Mouse (Mus musculus): ENCODE data around the gene Ints6. TPM values are rescaled to one million over a fixed set of nuclear protein-coding genes. Genes with fewer than 3 reads are reported as not detected.

Gene Ints6
- total RNA-seq (2014; fragmentation: Nextera tagmentation) = 37.0 and 58.2 TPM in 2 replicates
- 93.6 and 138 TPM in 2 replicates for total RNA-seq (2017)

DNA sequence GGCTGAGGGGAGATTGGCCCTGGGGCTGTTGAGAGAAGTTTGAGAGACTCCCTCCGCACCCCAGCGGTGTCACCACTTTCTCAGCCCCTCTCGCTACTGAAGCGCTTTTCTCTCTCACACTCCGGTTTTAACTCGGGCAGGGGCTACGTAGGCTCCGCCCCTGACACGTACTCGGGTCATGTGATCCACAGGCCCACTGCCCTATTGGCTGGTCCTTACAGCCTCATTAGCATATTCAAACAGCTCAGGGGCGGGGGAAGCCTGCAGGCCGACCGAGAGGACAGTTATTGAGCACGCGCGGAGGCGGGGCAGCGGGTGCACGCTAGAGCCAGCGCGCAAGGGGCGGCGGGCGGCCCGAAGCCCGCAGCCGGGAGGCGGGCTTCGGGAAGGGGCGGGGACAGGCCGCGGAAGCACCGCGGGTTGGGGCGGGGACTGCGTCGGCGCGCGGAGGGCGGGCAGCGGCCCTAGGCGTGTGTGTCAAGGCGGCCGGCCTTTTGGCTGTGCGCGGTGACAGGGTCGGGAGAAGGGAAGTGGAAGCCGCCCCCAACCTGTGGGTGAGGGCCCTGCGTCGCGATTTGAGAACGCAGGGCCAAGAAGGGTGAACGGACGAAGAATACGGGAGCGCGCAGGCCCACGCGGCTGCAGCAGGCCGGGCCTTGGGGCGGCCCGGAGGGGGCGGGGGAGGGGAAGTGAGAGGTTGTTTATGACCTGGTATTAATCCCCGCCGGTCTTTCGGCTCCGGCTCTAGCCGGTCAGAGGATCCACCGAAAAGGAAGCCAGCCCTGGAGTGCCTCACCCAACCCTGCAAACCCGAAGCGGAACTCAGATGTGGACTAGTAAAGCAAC is at the start of gene Ints6:
Gene Ints6, minus strand, starts transcription at position 134 of the 846 bp plus-strand sequence.
- ATAC-seq (replicated peaks; ENCODE audit: low FRiP score, low TSS enrichment, poor library complexity, severe bottlenecking) = peak; percentile 91

DNA sequence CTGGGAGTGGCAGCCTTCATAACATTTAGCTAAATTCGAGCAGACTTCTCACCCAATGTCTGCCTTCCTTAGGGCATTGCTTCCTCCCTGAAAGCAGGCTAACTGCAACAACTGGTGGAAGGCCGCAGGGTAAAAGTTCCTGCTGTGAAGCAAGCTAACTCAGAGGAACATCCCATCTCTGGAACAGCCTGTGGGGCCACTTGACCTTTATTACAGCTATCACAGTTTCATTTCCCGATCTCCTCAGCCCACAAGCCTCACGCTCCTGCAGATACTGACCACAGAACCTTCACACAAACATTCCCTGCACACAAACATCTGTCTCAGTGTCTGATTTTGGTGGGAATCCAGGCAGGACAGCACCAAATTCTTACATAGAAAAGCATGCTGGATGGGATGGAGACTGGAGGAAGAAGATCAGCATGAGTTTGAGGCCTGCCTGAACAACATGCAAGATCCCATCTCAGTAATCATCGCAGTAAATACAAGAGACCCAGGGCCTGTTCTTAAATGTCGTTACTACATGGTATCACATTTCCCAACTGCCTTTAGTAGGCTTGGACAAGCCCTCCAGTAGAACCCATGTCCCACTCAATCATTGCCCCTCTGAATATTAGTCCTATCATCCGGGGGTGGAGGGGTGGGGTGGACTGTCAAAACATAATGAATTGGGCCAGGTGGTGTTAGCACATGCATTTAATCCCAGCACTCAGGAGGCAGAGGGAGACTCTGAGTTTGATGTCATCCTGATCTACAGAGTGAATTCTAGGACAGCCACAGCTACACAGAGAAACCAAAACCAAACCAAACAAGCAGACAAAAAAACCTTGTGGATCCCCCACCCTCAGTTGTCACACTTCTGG is 47.9 kb upstream of the Ints6 start:
- ATAC-seq (replicated peaks; ENCODE audit: low FRiP score, low TSS enrichment, poor library complexity, severe bottlenecking) = no peak

DNA sequence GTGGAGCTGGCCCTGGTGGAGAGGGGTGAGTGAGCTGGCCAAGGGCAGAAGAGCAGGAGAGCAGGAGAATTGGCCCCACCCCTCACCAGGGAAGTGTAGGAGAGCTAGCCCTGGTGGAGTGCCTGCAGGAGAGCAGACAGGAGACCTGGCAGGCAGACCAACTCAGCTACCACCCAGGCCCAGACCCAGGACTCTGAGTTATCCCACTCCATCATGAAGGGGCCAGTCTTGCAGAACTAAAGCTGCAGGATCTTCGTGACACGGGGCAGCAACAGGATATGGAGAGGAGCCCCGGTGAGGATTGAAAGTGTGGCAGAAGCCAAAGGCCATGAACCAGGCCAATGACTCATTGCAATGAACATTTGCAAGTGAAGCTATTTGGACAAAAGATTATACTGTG is 46.0 kb upstream of the Ints6 start:
- no peak for ATAC-seq (replicated peaks; ENCODE audit: low FRiP score, low TSS enrichment, poor library complexity, severe bottlenecking)

DNA sequence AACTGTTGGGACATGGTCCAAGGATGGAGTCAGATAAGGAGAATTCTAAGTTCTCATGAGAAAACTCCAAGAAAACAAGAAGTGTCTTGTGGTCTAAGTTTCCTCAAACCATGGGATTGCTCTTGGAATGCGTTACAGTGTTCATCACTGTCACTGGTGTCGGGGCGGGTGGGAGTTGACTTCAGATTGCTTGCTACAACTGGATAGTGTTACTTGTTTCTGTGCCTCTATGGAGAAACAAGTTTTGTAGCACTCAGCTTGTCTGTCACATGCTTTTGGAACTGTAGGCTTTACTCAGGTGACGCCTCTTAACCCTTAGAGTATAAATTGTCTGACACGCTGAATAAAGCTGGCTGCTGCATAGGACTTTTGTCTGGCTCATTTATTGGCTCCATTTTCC is 42.2 kb upstream of the Ints6 start:
- ATAC-seq (replicated peaks; ENCODE audit: low FRiP score, low TSS enrichment, poor library complexity, severe bottlenecking) = no peak

DNA sequence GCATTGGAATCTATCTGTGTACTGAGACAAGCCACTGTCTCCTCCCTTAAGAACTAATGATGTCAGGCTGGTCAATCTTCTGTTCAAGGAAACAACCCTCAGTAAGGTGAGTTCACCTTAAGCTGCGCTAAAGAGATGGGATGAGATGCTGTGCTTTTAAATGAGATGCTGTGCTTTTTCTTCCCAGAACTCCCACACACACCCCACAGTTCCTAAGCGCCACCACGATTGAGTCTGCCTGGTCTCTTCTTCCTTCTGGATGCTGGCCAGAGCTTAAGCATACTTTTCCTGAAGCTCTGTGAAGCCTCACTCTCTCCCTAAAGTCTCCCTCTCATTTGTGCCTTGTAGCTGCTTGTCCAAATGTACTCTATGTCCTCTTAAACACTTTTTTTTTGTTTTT is 39.8 kb upstream of the Ints6 start:
- ATAC-seq (replicated peaks; ENCODE audit: low FRiP score, low TSS enrichment, poor library complexity, severe bottlenecking) = no peak

DNA sequence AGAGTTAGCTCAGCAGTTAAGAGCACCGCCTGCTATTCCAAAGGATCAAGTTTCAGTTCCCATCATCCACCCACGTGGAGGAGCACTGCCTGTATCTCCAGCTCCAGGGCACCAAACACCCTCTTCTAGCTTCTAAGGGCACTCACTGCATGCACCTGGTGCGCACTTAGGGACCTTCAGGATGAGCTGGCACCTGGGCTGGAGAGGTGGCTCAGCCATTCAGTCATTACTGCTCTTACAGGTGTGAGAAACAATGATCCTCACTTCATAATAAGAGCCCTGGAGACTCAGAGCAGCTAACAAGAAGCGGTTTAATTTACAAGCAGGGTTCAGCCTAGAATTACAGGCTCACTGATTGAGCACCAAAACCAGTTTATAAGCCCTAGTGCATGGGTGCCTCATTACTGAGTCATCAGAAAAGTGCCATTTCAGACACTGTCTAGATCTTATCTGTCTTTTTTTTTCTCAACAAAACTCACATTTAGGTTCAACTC is 37.7 kb upstream of the Ints6 start:
- no peak for ATAC-seq (replicated peaks; ENCODE audit: low FRiP score, low TSS enrichment, poor library complexity, severe bottlenecking)

DNA sequence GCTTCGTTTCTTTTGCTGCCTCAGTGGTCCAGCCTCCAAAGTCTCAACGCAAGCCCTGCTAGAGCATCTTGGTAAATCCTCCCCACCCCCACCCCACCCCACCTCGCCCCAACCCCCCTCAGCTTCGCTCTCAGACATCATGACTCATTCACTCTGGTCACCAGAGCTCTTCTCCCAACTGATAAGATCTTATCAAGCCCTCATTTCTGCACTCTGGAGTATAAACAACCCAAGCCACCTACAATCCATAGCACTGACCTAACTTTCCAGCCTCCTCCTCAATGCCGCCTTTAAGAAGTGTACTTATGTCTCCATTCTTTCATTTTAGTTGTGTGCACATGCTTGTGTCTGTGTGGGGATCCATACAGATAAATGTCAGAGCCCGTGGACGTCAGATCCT is 34.8 kb upstream of the Ints6 start:
- no peak for ATAC-seq (replicated peaks; ENCODE audit: low FRiP score, low TSS enrichment, poor library complexity, severe bottlenecking)

DNA sequence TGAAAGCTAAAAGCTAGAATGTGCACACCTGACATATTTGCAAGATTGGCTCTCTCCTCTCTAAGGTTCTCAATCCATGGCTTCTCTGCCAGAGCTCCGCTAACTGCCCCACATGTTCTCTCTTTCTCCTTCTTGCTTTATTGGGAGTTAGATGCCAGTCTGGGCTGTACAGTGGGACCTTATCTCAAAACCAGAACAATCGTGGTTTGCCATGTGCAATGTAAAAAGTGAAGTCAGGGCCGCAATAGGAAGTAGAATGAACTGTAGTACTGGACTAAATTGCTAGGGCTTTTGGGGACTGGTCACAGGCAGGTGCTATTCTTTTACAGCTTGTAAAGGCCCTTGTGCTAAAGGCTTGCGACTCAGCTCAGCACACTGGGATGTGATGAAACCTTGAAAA is 28.3 kb upstream of the Ints6 start:
- peak; percentile 55 for ATAC-seq (replicated peaks; ENCODE audit: low FRiP score, low TSS enrichment, poor library complexity, severe bottlenecking)

DNA sequence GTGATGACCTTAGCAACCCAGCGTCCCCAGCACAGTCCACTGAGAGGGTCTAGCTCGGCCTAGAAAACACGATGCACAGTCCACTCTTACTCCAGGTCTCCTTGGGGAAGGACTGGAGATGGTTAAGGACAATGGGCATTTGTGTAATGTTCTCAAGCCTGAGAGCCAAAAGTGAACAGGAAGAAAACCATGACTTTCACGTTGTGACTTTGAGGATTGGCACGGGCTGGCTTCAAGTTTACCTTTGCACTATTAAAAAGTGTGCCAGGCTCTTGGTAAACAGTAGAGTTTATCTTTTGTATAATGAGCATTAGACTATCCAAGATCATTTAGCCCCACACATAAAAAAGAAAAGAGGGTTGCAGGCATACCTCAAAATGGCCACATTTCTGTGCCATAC is 22.0 kb upstream of the Ints6 start:
- ATAC-seq (replicated peaks; ENCODE audit: low FRiP score, low TSS enrichment, poor library complexity, severe bottlenecking) = no peak

DNA sequence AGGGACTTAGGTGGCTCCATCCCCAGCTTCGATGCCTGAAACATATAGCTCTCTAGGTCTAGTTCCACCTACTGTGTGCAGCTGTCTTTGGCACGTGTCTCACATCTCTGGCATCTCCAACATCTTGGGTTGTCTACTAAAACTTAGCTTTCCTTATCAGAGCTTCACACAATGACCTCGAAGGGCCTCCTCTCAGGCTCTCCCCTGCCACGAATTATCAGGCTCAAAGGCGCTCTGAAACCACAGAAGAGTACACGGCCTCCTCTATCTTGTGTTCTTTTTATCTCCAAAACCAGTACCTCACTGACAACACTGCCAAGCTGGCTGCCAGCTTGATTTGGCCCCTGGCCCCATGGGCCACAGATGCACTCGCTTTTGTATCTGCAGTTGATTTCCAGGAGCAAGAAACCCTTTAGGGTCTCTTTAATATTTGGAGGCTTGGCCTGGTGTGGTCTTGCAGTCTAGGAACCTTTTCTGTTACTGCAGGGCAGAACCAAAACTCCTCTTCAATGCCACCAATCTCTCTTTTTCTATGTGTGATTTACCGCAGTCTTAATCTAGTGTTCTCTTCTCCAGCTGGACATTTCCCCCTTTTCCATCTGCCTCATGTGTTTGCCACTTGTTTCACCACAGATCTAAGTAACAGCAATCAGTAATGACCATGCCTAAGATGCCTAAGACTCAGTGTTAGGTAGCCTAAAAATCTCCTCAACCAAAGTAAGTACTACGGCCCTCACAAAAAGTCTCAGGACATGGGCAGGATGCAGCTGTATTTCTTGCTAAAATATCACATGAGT is 19.7 kb upstream of the Ints6 start:
- ATAC-seq (replicated peaks; ENCODE audit: low FRiP score, low TSS enrichment, poor library complexity, severe bottlenecking) = peak; percentile 99

DNA sequence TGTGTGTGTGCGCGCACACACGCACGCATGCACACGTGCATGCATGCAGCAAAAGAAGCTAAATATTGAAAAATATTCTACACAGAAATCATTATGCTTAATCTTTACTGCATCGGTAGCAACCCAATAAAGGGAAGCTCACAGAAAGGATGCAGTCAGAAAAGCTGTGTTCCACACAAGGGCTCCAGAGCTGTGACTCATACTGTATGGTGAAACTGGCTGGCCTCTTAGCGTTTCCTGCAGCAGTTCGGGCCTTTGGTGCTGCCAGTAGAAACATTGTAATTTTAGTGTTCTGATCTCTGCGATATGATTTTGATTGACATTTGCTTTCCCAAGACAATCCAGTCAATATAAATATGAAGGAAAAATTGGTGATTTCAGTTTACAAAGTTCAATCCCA is 17.1 kb upstream of the Ints6 start:
- ATAC-seq (replicated peaks; ENCODE audit: low FRiP score, low TSS enrichment, poor library complexity, severe bottlenecking) = no peak

DNA sequence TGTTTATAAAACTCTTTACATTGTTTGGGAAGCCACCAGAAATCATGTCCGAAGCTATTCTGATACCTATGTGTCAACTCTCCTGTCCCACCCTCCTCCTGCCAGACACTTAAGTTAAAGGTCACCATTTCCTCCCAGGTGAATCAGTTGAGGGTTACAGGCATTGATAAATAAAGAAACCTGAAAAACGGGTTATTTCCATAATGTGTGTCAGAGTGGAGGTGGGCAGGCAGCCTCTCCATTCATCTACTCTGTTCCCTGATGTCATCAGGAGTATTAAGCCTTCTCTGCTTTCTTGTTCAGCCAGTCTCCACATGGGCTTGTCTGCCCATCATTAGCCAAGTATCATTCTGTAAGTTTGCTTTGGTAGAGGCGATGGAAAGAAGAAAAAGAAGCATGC is 14.1 kb upstream of the Ints6 start:
- ATAC-seq (replicated peaks; ENCODE audit: low FRiP score, low TSS enrichment, poor library complexity, severe bottlenecking) = no peak

DNA sequence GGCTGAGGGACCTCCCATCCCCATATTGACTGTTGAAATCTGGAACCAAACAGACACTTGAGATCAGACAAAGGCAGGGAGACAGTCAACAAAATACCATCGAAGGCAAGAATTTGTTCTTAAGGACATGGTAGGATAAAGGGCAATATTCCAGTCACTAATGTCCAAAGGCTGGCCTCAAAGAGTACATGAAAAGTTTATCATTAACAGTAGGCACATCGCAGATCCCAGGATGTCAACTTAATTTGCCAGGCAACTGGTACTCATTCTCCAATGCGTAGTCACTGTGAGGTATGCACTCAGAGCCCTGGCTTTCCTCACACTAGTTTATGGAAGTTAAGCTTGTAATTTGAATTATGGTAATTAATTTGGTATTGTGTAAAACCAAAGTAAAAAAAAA is 13.3 kb upstream of the Ints6 start:
- ATAC-seq (replicated peaks; ENCODE audit: low FRiP score, low TSS enrichment, poor library complexity, severe bottlenecking) = no peak

DNA sequence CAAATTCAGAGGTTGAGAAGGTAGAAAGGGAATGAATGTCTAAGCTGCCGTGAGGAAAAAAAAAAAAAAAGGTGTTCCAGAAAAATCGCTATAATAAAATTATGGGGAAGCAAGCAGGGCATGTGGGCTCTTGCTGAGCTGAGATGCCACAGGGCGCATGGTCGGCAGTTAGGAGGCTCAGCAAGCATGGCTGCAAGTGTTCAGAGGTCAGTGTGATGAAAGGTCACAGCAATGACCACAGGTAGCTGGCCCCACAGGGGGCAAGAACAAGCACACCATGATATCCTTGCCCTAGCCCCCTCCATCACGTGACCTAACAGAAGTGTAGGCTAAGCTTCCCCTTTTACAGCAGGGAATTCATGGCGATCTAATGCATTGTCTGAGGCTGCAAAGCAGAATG is 12.8 kb upstream of the Ints6 start:
- ATAC-seq (replicated peaks; ENCODE audit: low FRiP score, low TSS enrichment, poor library complexity, severe bottlenecking) = no peak

DNA sequence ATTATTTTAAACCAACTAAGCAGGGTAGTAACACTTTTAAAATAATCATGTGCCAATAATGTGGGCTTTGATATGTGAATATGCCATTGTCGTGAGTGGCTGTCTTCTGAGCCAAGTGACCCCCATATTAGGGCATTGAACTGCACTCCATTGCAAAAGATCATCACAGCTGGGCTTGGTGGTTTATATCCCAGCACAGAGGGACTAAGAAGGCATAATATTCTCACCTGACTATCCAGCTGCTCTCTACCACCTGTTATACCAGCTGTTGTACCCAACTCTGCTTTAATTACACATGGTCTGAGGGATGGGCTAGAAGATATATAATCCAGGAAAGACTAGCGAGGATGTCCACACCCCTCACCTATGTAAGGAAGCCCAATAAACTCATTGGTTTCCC is 4.4 kb upstream of the Ints6 start:
- no peak for ATAC-seq (replicated peaks; ENCODE audit: low FRiP score, low TSS enrichment, poor library complexity, severe bottlenecking)

DNA sequence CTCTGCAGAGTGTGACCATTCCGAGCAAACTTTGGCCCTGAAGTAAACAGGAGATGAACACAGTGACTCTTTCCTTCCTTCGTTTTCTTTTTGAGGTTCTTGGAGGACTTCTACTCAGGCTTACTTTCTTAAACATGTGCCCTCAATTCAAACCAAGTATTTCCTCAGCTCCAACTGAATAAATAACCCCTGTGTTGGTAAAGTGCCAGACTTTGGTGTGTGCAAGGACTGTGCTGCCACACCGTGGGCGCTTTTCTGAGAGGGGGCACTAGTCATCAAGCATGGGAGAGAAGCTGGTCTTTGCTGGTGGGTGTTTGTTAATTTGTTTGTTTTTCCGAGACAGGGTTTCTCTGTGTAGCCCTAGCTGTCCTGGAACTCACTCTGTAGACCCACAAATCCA is 3.4 kb upstream of the Ints6 start:
- no peak for ATAC-seq (replicated peaks; ENCODE audit: low FRiP score, low TSS enrichment, poor library complexity, severe bottlenecking)

DNA sequence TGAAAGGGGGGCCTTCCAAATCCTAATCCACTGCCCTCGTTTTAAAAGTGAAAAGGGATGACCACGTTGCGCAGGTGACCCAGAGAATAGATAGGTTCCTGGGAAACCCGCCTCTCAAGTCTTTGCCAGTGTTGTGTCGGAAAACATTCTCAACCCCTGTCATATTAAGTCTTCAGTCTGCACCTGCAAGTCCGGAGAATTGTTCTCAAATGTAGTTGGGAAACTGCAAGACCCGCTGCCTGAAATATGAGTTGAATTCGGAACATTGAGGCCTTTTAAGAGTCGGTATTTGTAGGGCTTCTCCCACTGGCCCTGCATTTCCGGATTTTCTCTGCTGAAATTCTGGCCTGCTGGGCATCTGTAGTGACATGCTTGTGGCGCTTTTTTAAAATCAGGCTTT is 974 bp upstream of the Ints6 start:
- no peak for ATAC-seq (replicated peaks; ENCODE audit: low FRiP score, low TSS enrichment, poor library complexity, severe bottlenecking)

DNA sequence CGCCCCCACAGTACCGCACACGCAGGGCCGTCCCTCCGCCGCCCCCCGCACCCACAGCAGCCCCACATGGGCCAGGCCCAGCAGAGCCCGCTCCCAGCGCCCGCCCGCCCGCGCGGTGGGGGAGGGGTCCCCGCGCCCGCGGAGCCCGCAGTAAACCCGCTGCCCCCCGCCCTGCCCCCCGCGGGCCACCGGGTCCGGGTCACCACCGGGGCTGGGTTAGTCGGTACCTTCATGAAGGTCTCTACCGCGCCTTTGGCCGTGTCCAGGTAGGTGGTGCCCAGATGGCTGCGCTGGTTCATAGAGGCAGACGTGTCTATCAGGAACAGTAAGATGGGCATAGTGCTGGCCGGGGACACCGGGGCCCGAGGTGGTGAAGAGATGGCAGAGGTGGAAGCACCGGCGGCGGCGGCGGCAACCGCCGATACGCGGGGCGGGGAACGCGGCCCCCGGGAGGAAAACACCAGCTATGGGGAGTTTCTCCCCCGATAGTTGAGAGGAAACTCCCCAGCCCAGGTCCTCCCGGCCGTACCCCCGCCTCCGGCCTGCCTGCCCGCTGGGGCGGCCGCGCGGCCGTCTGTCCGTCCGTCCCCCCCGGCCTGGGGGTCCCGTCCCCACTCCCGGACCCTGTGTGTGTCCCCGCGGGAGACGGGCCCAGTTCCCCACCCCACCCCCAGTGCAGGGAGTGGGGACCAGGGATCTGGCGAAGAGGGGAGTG is 491 bp downstream of the Ints6 start:
- peak; percentile 15 for ATAC-seq (replicated peaks; ENCODE audit: low FRiP score, low TSS enrichment, poor library complexity, severe bottlenecking)

DNA sequence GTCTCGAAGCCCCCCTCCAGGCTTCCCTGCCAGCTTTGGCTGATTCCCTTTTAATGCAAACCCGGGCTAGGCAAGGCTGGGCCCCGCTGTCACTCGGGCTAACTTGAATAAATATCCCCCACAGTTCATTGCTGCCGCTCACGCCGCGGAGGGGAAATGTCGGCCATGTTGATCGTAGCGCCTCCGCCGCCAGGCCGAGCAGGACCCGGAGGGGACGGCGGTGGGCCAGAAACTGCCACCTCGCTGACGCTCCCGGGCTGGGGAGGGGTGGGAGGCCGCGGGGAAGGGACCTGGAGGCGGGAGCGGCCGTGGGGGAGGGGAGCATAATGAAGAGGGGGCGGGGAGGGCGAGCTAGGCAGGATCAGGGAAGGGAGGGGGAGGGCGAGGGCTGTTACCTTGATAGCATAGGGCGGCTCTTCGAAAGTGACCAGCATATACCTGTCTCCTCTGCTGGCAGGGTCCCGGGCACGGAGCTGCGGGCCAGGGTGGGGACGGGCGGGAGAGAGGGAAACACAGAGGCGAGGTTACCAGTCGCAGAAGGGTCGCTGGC is 1.1 kb downstream of the Ints6 start:
- ATAC-seq (replicated peaks; ENCODE audit: low FRiP score, low TSS enrichment, poor library complexity, severe bottlenecking) = peak; percentile 35

Data from megakaryocyte-erythroid progenitor cell, adult 5-6 weeks (primary cell).